9 mouse cellular contexts compared by ENCODE assay signal in the genomic region with DNA sequence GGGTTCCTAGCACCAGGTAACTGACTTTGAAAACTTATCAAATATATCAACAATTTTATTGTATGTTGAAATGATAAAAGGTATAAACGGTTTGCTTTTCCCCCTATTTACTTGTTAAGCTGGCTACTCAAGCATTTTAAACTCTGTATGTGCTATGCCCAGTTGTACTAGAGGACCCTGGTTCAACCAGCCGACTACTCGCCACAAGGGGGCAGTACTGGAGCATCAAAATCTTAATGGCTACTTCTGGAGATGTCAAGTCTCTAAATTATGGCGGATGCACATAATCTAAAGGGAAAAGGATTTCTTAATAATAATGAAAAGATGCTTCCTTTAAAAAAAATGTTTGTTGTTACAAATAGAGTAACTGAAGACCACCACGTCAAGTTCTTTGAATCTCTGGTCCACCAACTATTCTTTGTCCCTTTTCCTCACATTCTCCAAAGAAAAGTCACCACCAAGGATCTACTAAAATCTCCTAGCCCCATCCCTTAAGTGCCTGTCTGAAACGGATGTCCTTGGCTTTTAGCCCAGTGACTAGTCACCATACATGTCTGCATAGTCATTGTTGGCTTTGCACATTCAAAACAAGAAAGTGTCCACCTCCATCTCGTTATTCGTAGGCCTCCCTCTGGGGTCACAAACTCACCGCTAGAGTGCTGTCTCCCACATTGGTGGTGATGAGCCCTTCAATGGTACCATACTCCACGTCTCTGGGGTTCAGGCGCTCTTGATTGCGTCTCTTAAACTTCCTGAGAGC. TPM values are rescaled to one million over a fixed set of nuclear protein-coding genes. Genes with fewer than 3 reads are reported as not detected.
DNase-seq lines count a peak whose midpoint lies in the region; ATAC-seq and TF ChIP-seq lines count a peak whose summit lies in the region.
"Had no signal": no experiment of that assay in that cellular context is flagged by ENCODE, and none has a peak within 500 bp of the region (broad histone marks: within the 10 kb centered on the region; RNA-seq: fewer than 3 reads in every experiment).

No protein-coding gene starts in this region.

- no peak overlapping the region for H3K27ac ChIP-seq in forebrain, embryonic 14.5 days (ENCODE audit: low read depth, low read length)
- no peak overlapping the region for H3K27ac ChIP-seq in hindbrain, embryonic 10.5 days

- CTCF ChIA-PET in Patski (lab: Charles Lee) = interaction anchor here (0.8 to 5.1 kb wide), 7 partner anchors 9 to 191 kb away, joined by 3 to 29 read pairs (median 3); no protein-coding TSS in a partner anchor

- peak; percentile 81 for TF ChIP-seq CTCF in Patski (IDR thresholded peaks at IDR 0.05)

- no peak for ATAC-seq in Patski
- ATAC-seq in cerebellum, adult (ENCODE audit: insufficient number of reproducible peaks, low FRiP score, low TSS enrichment) = 0 out of 2 replicates have a peak, but pooled peaks have one; percentile 71
- ATAC-seq in forebrain, embryonic 14.5 days = peak; percentile 73
- ATAC-seq in inflammation-experienced regulatory T-cells, adult 6 months = no peak

- in situ Hi-C loops in Patski (cut with MboI; ENCODE audit: low pct_unique_long_range_greater_than_20kb) = loop anchor here (5.0 kb wide), 2 partner anchors 90 to 190 kb away; a partner anchor contains a TSS

- DNase-seq in Patski (ENCODE audit: low read depth, low spot score) = peak; percentile 43
- DNase-seq in forebrain, embryonic 14.5 days (ENCODE audit: low spot score) = peak; percentile 89
- DNase-seq in hindbrain, embryonic 10.5 days (ENCODE audit: low spot score) = peak; percentile 79
- peak; percentile 75 to 90 for DNase-seq in layer of hippocampus, adult 8-10 months (ENCODE audit: low spot score in 2 of 2)
- peak; percentile 91 for DNase-seq in lung, postnatal 14 days
- peak; percentile 84 for DNase-seq in right cerebral cortex, postnatal 14 days

- 59% methylated on average over 12 of the region's 12 CpGs for WGBS in forebrain, embryonic 14.5 days
- 67% methylated on average over 12 of the region's 12 CpGs for WGBS in hindbrain, embryonic 10.5 days

- no peaks in the 10 kb centered on the region for H3K27me3 ChIP-seq in Patski
- H3K27me3 ChIP-seq in forebrain, embryonic 14.5 days (replicated peaks; ENCODE audit: control insufficient read depth, insufficient read depth, low read length) = no peaks in the 10 kb centered on the region
- no peaks in the 10 kb centered on the region for H3K27me3 ChIP-seq in hindbrain, embryonic 10.5 days (ENCODE audit: insufficient read depth, poor library complexity, severe bottlenecking)

- POLR2A ChIA-PET in Patski (lab: Charles Lee) = no interaction called here

- H3K4me3 ChIP-seq in forebrain, embryonic 14.5 days (ENCODE audit: low read depth, low read length) = no peak overlapping the region
- H3K4me3 ChIP-seq in hindbrain, embryonic 10.5 days = no peak overlapping the region

- no peaks in the 10 kb centered on the region for H3K9me3 ChIP-seq in forebrain, embryonic 14.5 days (replicated peaks; ENCODE audit: control insufficient read depth, low read length)
- no peaks in the 10 kb centered on the region for H3K9me3 ChIP-seq in hindbrain, embryonic 10.5 days

- no peak overlapping the region for H3K9ac ChIP-seq in forebrain, embryonic 14.5 days (ENCODE audit: low read length)

- H3K4me1 ChIP-seq in forebrain, embryonic 14.5 days (ENCODE audit: control insufficient read depth, insufficient read depth, low read length) = peaks cover 10% of the 10 kb centered on the region; the same call in 1 of the 2 replicates
- H3K4me1 ChIP-seq in hindbrain, embryonic 10.5 days (replicated peaks) = peaks cover 10% of the 10 kb centered on the region; the same call in 1 of the 2 replicates

- no peak overlapping the region for H3K4me2 ChIP-seq in forebrain, embryonic 14.5 days (ENCODE audit: low read length)

- peaks cover 12% of the 10 kb centered on the region; the same call in 1 of the 2 replicates for H3K36me3 ChIP-seq in forebrain, embryonic 14.5 days (ENCODE audit: control insufficient read depth, insufficient read depth, low read length)
- H3K36me3 ChIP-seq in hindbrain, embryonic 10.5 days = peaks cover 22% of the 10 kb centered on the region

RNA-seq across cellular contexts. Expression of a gene that starts 7.2 kb away (rescaled TPM):
- not detected for polyA plus RNA-seq in Patski (2021)
- polyA plus RNA-seq in forebrain, embryonic 14.5 days (2014; fragmentation: Nextera tagmentation; extraction: Ambion mirVana) = not detected in 2 replicates
- 0.17 TPM in 1 of 2 replicates, not detected in the other for polyA plus RNA-seq in hindbrain, embryonic 10.5 days (2016; fragmentation: Nextera tagmentation; extraction: Ambion mirVana)
- total RNA-seq in layer of hippocampus, adult 8-10 months (2022) = not detected
- not detected for polyA plus RNA-seq in inflammation-experienced regulatory T-cells, adult 6 months (2017; shearing (Covaris generic))
- polyA plus RNA-seq: liver, embryonic 16.5 days had no signal

Comparison
In these comparisons a context has a peak if more than half of its experiments do, and no peak if none do; other contexts are left out.
1. ATAC-seq: peak in cerebellum, adult (single experiment) and forebrain, embryonic 14.5 days (single experiment); none in Patski (single experiment) and inflammation-experienced regulatory T-cells, adult 6 months (single experiment).
2. Peak in every context shown above with its lines, with median percentiles within 50 percentile points of each other: DNase-seq.